15 mouse cellular contexts compared by ENCODE assay signal in the genomic region with DNA sequence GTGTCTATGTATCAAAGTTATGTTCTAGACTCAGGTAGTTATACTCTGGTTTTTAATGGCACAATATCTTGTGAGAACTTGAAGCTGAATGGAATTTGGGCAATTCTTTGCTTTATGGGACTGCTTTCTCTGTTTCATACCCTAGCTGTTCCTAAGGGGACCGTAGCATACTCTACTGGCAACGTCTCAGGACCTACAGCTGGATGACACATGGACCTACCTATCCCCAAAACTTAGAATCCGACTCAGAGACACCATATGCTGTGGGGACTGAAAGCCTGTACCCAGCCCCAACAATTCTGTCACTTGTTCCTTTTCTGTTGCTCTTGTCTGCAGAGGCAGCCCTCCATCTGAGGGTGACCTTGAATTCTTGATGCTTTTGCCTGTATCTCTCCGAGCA. TPM values are rescaled to one million over a fixed set of nuclear protein-coding genes. Genes with fewer than 3 reads are reported as not detected.
DNase-seq lines count a peak whose midpoint lies in the region; ATAC-seq and TF ChIP-seq lines count a peak whose summit lies in the region.
"Had no signal": no experiment of that assay in that cellular context is flagged by ENCODE, and none has a peak within 500 bp of the region (broad histone marks: within the 10 kb centered on the region; RNA-seq: fewer than 3 reads in every experiment).

No protein-coding gene starts in this region.

- peaks cover 20% of the 10 kb centered on the region; the same call in 1 of the 2 replicates for H3K4me1 ChIP-seq in hindbrain, postnatal 0 days (ENCODE audit: insufficient read depth, low read length)
- peaks cover 23% of the 10 kb centered on the region for H3K4me1 ChIP-seq in hindbrain, embryonic 10.5 days (replicated peaks)
- H3K4me1 ChIP-seq in neural tube, embryonic 13.5 days (replicated peaks): peaks cover 24% of the 10 kb centered on the region

- no peaks in the 10 kb centered on the region for H3K27me3 ChIP-seq in hindbrain, postnatal 0 days (ENCODE audit: insufficient read depth, low read length)
- H3K27me3 ChIP-seq in hindbrain, embryonic 10.5 days (ENCODE audit: insufficient read depth, poor library complexity, severe bottlenecking): no peaks in the 10 kb centered on the region
- no peaks in the 10 kb centered on the region for H3K27me3 ChIP-seq in neural tube, embryonic 13.5 days
- H3K27me3 ChIP-seq: midbrain, embryonic 15.5 days; neural tube, embryonic 12.5 days had no signal

- 74% methylated on average over 4 of the region's 4 CpGs for WGBS in hindbrain, postnatal 0 days
- 79% methylated on average over 4 of the region's 4 CpGs for WGBS in hindbrain, embryonic 10.5 days
- 74% methylated on average over 4 of the region's 4 CpGs for WGBS in neural tube, embryonic 13.5 days

- H3K27ac ChIP-seq in hindbrain, postnatal 0 days: peak overlapping the region; percentile 78; the same call in 1 of the 2 replicates
- no peak overlapping the region for H3K27ac ChIP-seq in hindbrain, embryonic 10.5 days
- no peak overlapping the region; the same call in 1 of the 2 replicates for H3K27ac ChIP-seq in neural tube, embryonic 13.5 days (replicated peaks)
- H3K27ac ChIP-seq: neural tube, embryonic 12.5 days had no signal

- peak; percentile 92 for DNase-seq in heart, adult 11 months
- no peak for DNase-seq in heart, adult 9 months (ENCODE audit: low spot score in 2 of 2)
- DNase-seq in hindbrain, postnatal 0 days (ENCODE audit: low spot score): no peak
- no peak for DNase-seq in hindbrain, embryonic 10.5 days (ENCODE audit: low spot score)
- DNase-seq in neural tube, embryonic 10.5 days (ENCODE audit: extremely low spot score, low spot score): no peak
- no peak for DNase-seq in frontal cortex, postnatal 25 days (ENCODE audit: low spot score in 2 of 2)
- DNase-seq in right cerebral cortex, postnatal 10 days (ENCODE audit: low spot score in 2 of 2): no peak
- DNase-seq: adrenal gland, postnatal 36 days; cerebellum, postnatal 36 days; kidney, adult 18-20 months; kidney, postnatal 4 days; lung, adult 18-20 months had no signal

- H3K36me3 ChIP-seq in hindbrain, postnatal 0 days (ENCODE audit: insufficient read depth, low read length): no peaks in the 10 kb centered on the region
- H3K36me3 ChIP-seq in hindbrain, embryonic 10.5 days: peaks cover 7% of the 10 kb centered on the region; the same call in 1 of the 2 replicates
- no peaks in the 10 kb centered on the region for H3K36me3 ChIP-seq in neural tube, embryonic 13.5 days
- H3K36me3 ChIP-seq: midbrain, embryonic 15.5 days; neural tube, embryonic 12.5 days had no signal

- no peak overlapping the region; the same call in 1 of the 2 replicates for H3K9ac ChIP-seq in hindbrain, postnatal 0 days (replicated peaks; ENCODE audit: low read length)
- no peak overlapping the region for H3K9ac ChIP-seq in neural tube, embryonic 13.5 days
- H3K9ac ChIP-seq: midbrain, embryonic 15.5 days had no signal

- TF ChIP-seq CTCF in hindbrain, postnatal 0 days (IDR thresholded peaks at IDR 0.05; ENCODE audit: low read depth): no peak

- no peak overlapping the region for H3K4me3 ChIP-seq in hindbrain, postnatal 0 days (ENCODE audit: low read length)
- no peak overlapping the region for H3K4me3 ChIP-seq in hindbrain, embryonic 10.5 days
- no peak overlapping the region for H3K4me3 ChIP-seq in neural tube, embryonic 13.5 days
- H3K4me3 ChIP-seq: midbrain, embryonic 15.5 days; neural tube, embryonic 12.5 days had no signal

- no peaks in the 10 kb centered on the region for H3K9me3 ChIP-seq in hindbrain, postnatal 0 days (ENCODE audit: low read length)
- H3K9me3 ChIP-seq in hindbrain, embryonic 10.5 days: no peaks in the 10 kb centered on the region
- H3K9me3 ChIP-seq in neural tube, embryonic 13.5 days: no peaks in the 10 kb centered on the region
- H3K9me3 ChIP-seq: midbrain, embryonic 15.5 days; neural tube, embryonic 12.5 days had no signal

- H3K4me2 ChIP-seq in hindbrain, postnatal 0 days (ENCODE audit: low read depth, low read length): no peak overlapping the region
- no peak overlapping the region for H3K4me2 ChIP-seq in neural tube, embryonic 13.5 days
- H3K4me2 ChIP-seq: neural tube, embryonic 12.5 days had no signal

- no peak for ATAC-seq in hindbrain, postnatal 0 days
- ATAC-seq in neural tube, embryonic 13.5 days (ENCODE audit: low read depth): peak; percentile 50; the same call in 1 of the 2 replicates

RNA-seq across cellular contexts. Expression of gene Lamc1, which starts 23.3 kb away (rescaled TPM):
- total RNA-seq in hindbrain, postnatal 0 days (2014; rRNA removed): 46.1 and 52.9 TPM in 2 replicates
- 13.5 and 13.9 TPM in 2 replicates for polyA plus RNA-seq in hindbrain, postnatal 0 days (2015; fragmentation: Nextera tagmentation; extraction: Ambion mirVana)
- 21.3 and 26.2 TPM in 2 replicates for polyA plus RNA-seq in hindbrain, embryonic 10.5 days (2016; fragmentation: Nextera tagmentation; extraction: Ambion mirVana)
- polyA plus RNA-seq in neural tube, embryonic 13.5 days (2015; fragmentation: Nextera tagmentation; extraction: Ambion mirVana): 25.8 and 27.7 TPM in 2 replicates
